Mouse (Mus musculus) MEL (cell line): ENCODE measurements around the gene Hist1h1b.

Source experiments
- CHD2 ChIP-seq: IDR thresholded peaks from 2 replicates; pipeline ENCODE4 v1.6.1; 2011; ENCODE audit warnings: low read length, improper control_type of control experiment
- CTCF ChIP-seq, 3 experiments: IDR thresholded peaks in 2 of 3; conservative IDR thresholded peaks in 1 of 3; 2 replicates each; pipeline ENCODE4 v1.5.1; 2011 to 2012; ENCODE audit warnings: low read length in 3 of 3, low read depth in 2 of 3, mild to moderate bottlenecking in 2 of 3, improper control_type of control experiment in 1 of 3, inconsistent platforms in 1 of 3, mixed read lengths in 1 of 3, moderate library complexity in 1 of 3; ENCODE audit not compliant: control insufficient read depth in 1 of 3, insufficient read depth in 1 of 3, poor library complexity in 1 of 3, severe bottlenecking in 1 of 3
- EP300 ChIP-seq, 2 experiments: IDR thresholded peaks; 2 replicates each; pipeline ENCODE4 v1.6.1; 2011; ENCODE audit warnings: improper control_type of control experiment in 2 of 2, low read length in 2 of 2, low read depth in 1 of 2, mild to moderate bottlenecking in 1 of 2
- KAT2A ChIP-seq: conservative IDR thresholded peaks from 2 replicates; pipeline ENCODE4 v1.6.1; 2012; ENCODE audit warnings: low read depth, low read length, improper control_type of control experiment, inconsistent platforms
- MAFK ChIP-seq: IDR thresholded peaks from 2 replicates; pipeline ENCODE4 v1.6.1; 2011; ENCODE audit warnings: low read depth, mild to moderate bottlenecking, low read length, improper control_type of control experiment, borderline replicate concordance
- MAX ChIP-seq: IDR thresholded peaks from 2 replicates; pipeline ENCODE4 v1.6.1; 2011; ENCODE audit warnings: low read length, improper control_type of control experiment
- MYC ChIP-seq: IDR thresholded peaks from 2 replicates; pipeline ENCODE4 v1.6.1; 2011; ENCODE audit warnings: low read depth, mild to moderate bottlenecking, low read length, improper control_type of control experiment, moderate library complexity
- POLR2A ChIP-seq, 2 experiments: IDR thresholded peaks; 2 replicates each; pipeline ENCODE4 v1.6.1; 2011 to 2012; ENCODE audit warnings: low read length in 2 of 2, mild to moderate bottlenecking in 2 of 2, control low read depth in 1 of 2, improper control_type of control experiment in 1 of 2, low read depth in 1 of 2, moderate library complexity in 1 of 2; ENCODE audit not compliant: control insufficient read depth in 1 of 2, insufficient read depth in 1 of 2, poor library complexity in 1 of 2
- SIN3A ChIP-seq: IDR thresholded peaks from 2 replicates; pipeline ENCODE4 v1.6.1; 2012; ENCODE audit warnings: low read length, improper control_type of control experiment, inconsistent platforms
- UBTF ChIP-seq: IDR thresholded peaks from 2 replicates; pipeline ENCODE4 v1.6.1; 2012; ENCODE audit warnings: low read depth, mild to moderate bottlenecking, inconsistent platforms, low read length, improper control_type of control experiment, moderate library complexity, borderline replicate concordance; ENCODE audit not compliant: insufficient read depth
- USF1 ChIP-seq: IDR thresholded peaks from 2 replicates; pipeline ENCODE4 v1.6.1; 2014; ENCODE audit warnings: low read depth, mild to moderate bottlenecking, inconsistent platforms, low read length, improper control_type of control experiment, moderate library complexity
- ZNF384 ChIP-seq: IDR thresholded peaks from 2 replicates; pipeline ENCODE4 v1.6.1; 2012; ENCODE audit warnings: low read depth, mild to moderate bottlenecking, inconsistent platforms, low read length, improper control_type of control experiment

DNA sequence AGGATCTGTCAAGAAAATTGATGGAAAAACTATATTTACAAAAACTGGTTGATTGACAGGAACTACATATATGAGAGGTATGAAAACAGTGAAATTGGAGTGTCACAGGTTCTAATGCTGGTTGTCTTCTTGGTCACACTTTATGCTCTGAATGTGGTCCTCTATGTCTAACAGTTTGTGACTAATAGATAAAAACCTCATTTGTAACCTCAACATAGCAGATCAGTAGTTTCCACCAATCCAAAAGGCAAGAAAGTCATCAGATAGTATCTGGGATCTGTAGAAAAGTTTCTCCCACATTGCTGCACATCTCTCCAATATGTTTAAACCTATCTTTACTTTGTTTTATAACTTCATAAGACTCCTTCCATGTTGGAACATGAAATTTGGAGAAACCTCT lies 29.0 kb downstream of the Hist1h1b start:
- TF ChIP-seq MAX (no peak), SIN3A (no peak), ZNF384 (no peak), EP300 (IDR thresholded peaks at IDR 0.05; ENCODE audit: low read depth in 1 of 2, low read length in 2 of 2) (no peak), POLR2A (IDR thresholded peaks at IDR 0.05; ENCODE audit: control insufficient read depth in 1 of 2, insufficient read depth in 1 of 2, low read depth in 1 of 2, low read length in 2 of 2, poor library complexity in 1 of 2) (no peak; a peak in 1 of 4 replicates), CTCF (IDR thresholded peaks at IDR 0.05 in 2 of 3, conservative IDR thresholded peaks at IDR 0.05 in 1 of 3; ENCODE audit: control insufficient read depth in 1 of 3, insufficient read depth in 1 of 3, low read depth in 2 of 3, low read length in 3 of 3, poor library complexity in 1 of 3, severe bottlenecking in 1 of 3) (no peak), USF1 (no peak), CHD2 (no peak), UBTF (no peak), MYC (no peak), MAFK (no peak), KAT2A (no peak)
